Mouse (Mus musculus): ENCODE results near the gene Olfr455.

GRCm38 (mm10) chr6:42509311-42509710 lies 38.1 kb downstream of the Olfr455 start:
- TF ChIP-seq CTCF (IDR thresholded peaks at IDR 0.05; ENCODE audit: low read depth, low read length): no peak
- TF ChIP-seq POLR2A (IDR thresholded peaks at IDR 0.05; ENCODE audit: extremely low read depth, insufficient read depth, low read length): no peak

Measured in liver, adult 2 months (tissue).